Mouse (Mus musculus) brain, adult 2 months (tissue): ENCODE results near the gene Ahsa2.
"Not testable (repeated sequence)": the region's sequence is repeated elsewhere in the genome, so short reads cannot be mapped to it uniquely, and the experiment has no call there.

Source experiments
- DNase-seq: peaks from one replicate; pipeline ENCODE4 v3.0.0; 2011; ENCODE audit warnings: low read depth, low spot score

Gene Ahsa2

DNA sequence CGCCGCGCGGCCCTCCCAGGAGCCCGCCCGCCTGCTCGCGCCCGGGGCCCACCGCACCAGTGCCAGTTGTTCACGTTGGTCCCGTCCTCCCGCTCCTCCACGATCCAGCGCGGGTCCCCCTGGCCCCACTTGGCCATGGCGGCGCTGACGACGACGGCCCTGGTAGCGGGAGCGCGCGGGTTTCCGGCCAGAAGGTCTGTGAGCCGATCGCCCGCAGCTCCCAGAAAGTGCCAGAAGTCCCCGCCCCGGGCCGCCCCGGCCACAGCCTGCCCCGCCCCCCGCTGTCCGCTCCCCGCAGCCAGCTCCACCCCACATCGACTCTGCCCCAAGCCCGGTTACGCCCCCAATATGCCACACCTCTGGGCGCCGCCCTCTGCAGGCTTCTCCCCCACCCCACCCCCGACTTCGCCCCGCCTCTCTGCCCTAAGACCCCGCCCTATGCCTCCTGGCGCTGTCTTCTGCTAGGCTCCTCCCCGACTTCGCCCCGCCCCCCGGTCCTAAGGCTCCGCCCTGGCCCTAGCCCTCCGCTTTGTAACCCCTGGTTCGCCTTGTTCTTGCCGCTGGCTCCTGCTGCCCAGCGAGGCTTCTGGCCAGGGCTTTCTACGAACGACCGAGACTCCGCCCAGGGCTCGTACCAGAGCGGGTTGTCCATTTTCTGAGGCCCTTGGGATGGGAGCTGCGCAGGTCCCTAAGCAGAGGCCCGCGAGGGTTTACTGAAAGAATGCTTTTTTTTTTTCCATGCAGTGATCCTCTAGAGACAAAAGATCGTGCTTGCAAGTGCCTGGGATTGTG is at the start of gene Ahsa2:
Gene Ahsa2, minus strand, starts transcription at position 313 of the 792 bp plus-strand sequence.
- peak; percentile 97 for DNase-seq

DNA sequence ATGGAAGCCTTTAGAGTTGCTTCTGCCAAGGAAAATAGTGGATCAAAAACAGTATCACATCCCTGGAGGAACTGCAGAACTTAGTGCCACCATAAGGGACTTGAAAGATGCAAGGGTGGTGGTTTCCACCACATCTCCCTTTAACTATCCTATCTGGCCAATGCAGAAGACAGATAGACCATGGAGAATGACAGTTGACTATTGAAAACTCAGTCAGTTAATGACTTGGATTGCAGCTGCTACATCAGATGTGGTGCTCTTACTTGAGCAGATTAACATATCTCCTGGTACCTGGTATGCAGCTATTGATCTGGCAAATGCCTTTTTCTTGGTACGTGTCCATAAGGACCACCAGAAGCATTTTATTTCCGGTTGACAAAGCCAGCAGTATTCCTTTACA is 39.6 kb upstream of the Ahsa2 start:
- no peak for DNase-seq

DNA sequence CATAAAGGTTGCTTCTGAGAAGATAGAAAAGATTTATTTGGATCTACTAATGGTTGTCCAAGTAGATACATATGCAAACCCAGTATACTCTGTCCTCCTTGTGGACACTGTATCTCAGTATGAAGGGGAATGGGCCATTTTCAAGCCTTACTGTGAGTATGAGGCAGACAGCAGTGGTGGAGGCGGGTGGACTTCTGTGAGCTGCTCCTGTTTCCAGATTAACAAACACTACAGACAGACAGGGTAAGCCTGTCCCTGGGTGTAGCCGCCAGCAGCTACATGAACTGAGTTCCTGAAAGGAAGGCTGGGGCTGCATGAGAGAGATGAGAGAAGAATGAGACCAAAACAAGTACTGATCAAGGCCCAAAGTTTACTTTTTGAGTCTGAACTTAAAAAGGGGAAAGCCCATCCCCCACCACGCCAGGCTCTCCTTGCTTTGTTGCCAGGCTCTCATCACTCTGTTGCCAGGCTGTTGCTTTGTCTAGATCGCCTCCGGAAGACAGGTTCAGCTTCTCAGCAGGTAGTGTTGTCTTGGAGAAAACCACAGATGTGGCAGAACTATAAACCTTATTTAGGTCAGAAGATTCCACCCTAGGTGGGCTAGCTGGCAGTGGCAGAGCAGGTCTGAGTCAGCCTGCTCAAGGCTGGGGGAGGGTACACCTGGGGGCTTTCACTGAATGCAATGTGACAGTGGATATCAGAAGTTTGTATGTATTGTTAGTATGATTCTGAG is 22.8 kb upstream of the Ahsa2 start, which contains the start of gene 1700093K21Rik:
Gene 1700093K21Rik, minus strand, starts transcription at position 683 of the 733 bp plus-strand sequence.
- peak; percentile 33 for DNase-seq

DNA sequence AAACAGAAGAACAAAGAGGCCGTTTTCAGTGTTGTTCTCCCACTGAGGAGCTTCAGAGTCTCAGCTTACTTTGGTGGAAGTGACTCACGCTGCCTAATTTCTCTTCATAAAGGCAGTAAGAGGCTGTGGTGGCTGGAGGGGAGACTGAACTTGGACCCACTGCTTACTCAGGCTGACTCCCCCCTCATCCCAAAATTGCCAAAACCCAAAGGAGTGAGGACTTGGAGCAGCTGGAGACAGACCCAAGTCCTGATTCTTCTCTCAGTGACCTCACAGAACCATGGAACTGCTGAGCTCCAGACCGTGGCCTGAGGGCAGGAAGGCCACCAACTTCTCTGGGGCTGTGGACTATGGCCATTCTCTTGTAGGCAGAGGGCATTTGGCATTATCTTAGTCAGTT is 21.2 kb upstream of the Ahsa2 start:
- no peak for DNase-seq

DNA sequence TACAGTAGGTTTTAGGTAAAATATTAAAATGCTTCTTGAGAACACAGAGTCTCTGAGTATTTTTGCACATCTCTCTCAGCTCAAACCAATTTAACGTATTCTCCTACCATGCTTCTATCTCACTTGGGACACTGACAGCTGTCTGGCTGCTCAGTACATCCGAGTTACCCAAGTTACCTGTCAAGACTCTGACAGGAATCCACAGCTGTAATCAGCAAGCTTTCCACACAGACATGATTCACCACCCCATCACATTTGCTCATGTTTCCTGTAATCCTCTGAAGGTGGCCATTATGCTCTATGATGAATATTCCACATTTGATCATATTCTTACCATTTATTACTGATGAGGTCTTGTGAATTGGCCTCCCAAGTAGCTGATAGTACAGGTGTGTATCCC is 17.5 kb upstream of the Ahsa2 start:
- no peak for DNase-seq

DNA sequence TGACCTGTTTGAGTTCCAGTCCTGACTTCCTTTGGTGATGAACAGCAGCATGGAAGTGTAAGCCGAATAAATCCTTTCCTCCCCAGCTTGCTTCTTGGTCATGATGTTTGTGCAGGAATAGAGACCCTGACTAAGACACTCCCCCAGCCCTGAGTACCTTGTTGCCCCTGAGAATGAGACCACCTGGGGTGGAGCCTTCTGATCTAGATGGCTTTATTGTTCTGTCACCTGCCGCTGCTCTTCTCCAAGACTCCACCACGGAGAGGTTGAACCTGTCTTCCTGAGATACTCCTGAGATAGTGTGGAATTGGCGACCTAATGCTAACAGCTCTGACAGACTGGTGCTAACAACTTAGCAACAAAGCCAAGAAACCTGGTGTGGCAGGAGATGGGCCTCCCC is 17.0 kb upstream of the Ahsa2 start:
- DNase-seq, result not testable (repeated sequence)

DNA sequence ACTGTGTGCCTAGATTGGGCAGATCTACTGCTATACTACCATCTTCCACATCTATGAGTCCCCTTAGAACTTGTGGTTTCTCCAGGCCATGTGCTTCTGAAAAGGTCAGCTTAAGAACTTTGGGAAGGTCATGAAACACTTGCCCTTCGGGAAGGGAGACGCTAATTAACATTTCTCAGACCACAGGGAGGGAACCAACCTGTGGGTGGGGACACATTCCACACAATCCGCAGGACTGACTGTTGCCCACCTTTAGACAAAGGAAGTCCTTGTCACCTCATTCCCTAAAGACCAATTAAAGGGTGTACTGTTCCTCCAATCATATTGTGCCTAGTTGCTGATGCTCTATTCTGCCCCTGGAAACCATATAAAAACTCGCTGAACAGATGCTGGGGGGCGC is 7.0 kb upstream of the Ahsa2 start:
- DNase-seq, result not testable (repeated sequence)

DNA sequence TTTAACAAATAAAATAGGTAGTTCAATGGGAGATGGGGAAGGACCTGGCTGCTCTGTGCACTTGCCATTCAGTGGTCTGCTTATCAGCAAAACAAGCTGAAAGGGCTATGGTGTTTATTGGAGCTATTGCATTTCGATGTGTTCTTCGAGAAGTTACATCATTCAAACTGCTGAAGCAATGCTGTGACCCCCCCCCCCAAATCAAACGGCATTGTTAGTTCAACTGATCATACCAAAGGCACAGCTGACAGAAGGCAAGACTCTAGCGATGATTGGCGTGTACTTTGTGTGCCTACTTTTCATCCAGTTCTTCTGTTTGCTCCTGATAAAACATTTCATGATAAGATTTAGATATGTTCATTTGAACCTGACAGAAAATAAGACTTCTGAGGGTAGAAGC is 779 bp upstream of the Ahsa2 start:
- no peak for DNase-seq

DNA sequence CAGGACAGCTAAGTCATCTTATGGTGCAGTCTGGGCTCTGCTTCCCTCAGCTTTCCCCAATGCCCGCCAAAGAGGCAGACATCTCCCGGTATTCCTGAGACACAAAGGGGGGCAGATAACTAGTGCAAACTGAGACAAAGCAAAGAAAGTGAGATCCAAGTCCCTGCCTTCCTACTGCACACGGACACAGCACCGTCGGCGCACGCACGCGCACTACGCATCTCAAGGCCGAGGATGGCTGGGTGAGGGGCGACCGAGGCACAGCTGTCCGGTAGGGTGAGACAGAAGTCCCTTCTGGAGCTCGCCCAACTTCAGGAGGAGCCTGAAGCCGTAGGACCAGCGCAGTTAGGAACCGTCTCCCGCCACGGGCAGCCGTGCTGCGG is 504 bp downstream of the Ahsa2 start:
- DNase-seq, result peak; percentile 88

DNA sequence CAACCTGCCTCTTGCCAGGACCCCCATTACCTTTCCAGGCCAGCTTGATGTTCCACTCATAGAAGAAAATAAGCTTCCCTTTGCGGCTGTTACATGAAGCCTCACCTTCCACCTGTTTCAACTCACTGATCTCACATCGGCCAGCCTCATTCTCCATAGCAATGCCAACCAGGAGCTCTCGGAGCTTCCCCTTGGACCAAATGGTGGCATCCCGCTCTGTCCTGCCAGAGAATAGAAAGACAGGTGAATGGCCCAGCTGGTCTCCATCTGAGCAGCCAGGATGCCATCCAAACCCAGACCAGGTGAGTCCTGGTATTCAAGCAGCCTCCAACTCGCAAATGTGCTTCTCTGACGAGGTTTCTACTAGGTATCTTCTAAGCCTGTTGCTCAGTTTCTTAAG is 1.2 kb downstream of the Ahsa2 start:
- DNase-seq, result peak; percentile 74

DNA sequence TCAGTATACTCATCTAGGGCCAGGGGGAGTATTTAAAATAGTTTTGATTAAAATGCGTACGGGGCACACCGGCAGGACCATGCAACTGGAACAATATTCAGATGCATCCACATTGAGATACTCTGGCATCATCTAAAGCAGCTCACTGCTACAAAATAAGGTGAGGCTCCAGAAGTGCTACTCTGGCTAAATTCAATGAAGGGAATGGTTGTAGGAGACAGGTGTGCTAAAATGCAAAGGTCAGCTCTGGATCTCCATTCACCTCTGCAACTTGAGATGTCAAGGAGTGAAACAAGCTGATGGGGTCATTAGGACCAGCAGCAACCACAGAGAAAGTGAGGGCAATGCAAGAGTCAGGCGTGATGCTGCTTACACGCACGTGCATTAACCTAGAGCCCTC is 2.6 kb downstream of the Ahsa2 start:
- no peak for DNase-seq

DNA sequence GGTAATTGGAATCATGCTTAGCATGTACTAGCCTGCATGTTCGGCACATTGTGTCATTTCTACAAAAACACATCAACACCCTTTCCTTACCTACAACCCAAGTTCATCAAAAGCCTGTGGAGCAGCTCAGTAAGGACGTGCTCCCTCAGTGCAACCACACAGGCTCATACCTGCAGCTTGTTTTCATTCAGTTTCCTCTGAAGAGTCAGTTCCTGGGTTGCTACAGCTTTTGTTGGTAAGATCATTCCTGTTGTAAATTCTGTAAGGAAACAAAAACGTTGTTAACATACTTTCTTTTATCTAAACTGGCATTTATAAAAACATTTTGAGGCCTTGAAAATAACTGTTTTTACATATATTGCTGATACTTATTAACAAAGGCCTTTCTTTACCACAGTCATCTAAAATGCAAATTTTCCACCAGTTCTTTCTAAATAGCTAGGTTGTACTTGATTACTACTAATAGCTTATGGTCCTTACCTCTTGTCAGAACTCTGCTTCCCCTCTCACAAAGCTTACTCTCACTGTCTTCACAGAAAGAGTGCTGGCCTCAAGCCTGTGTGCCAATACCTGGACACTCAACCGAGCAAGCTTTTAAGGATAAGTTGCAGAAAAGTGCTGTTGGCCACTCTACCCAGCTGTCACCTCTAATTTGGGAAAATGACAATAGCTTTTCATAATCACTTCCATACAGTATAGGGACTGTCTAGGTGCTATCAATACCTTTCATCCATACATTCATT is 5.6 kb downstream of the Ahsa2 start:
- no peak for DNase-seq

DNA sequence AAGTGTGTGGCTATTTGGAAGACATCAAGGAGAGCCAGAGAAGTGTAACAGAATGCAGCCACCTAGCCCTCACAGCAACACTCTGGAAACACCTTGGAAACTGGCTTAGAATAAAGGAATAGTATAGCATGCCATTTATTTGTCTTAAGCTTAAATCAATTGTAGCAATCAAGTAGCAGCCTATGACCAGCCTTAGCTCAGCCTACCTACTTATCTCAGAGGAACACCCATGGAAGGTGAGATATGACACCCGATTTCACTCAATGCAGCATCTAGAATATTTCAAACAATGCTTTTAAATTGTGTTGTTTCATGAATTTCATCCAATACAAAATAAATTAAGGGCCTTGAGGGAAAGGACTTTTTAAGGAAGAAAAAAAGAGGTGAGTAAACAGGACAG is 7.9 kb downstream of the Ahsa2 start:
- no peak for DNase-seq

DNA sequence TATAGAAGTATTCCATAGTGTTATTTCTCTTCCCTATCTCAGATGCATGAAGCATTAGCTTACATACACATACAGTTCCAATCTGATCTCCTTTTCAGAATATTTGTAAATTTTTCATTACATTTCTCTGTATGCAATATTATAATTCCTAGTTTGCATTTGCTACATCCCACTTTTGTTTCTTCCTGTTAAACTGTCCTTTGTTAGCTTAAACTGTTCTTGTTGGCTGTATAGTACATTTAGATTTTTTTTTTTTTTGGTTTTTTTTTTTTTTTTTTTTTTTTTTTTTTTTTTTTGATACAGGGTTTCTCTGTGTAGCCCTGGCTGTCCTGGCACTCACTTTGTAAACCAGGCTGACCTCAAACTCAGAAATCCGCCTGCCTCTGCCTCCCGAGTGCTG is 32.0 kb downstream of the Ahsa2 start:
- DNase-seq, result not testable (repeated sequence)
